Mouse (Mus musculus): Measurements from ENCODE around the gene Sirpa. TPM values are rescaled to one million over a fixed set of nuclear protein-coding genes. Genes with fewer than 3 reads are reported as not detected.

The Sirpa gene
- total and polyA plus RNA-seq, 2 experiments from 2014 or later, result 61.8 to 118 TPM

DNA sequence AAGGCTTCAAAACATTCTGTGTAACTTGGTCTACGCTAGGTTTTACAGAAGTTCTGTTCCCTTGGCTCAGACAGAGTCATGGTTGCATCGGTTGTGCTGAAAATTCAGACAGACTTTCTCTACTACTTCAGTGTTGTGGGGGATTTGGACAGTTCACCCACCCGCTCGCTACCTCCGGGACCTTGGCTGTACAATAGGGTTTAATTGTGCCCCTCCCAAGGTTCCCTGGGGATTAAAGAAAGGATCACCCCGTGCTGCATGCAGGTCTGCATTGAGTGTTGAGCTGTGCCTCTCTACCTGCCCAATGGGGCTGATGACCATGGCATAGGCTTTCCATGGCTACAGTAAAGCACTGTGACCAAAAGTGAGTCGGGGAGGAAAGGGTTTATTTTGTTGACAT lies 39.7 kb downstream of the Sirpa start:
- H3K4me1 ChIP-seq (ENCODE audit: insufficient read depth), result no peaks in the 10 kb centered on the region
- TF ChIP-seq CTCF (IDR thresholded peaks at IDR 0.05; ENCODE audit: low read depth), result no peak
- no peak overlapping the region for H3K9ac ChIP-seq
- 92% methylated on average over 7 of the region's 7 CpGs for WGBS
- no peak for DNase-seq
- no peak for ATAC-seq
- H3K36me3 ChIP-seq (ENCODE audit: insufficient read depth), result peaks cover 36% of the 10 kb centered on the region
- no peaks in the 10 kb centered on the region for H3K9me3 ChIP-seq (ENCODE audit: low read length)
- no peaks in the 10 kb centered on the region for H3K27me3 ChIP-seq (ENCODE audit: insufficient read depth, low read length)
- H3K27ac ChIP-seq (ENCODE audit: low read depth, low read length), result no peak overlapping the region
- no peak overlapping the region for H3K4me3 ChIP-seq (ENCODE audit: low read depth, low read length)
- H3K4me2 ChIP-seq (ENCODE audit: low read depth), result no peak overlapping the region

DNA sequence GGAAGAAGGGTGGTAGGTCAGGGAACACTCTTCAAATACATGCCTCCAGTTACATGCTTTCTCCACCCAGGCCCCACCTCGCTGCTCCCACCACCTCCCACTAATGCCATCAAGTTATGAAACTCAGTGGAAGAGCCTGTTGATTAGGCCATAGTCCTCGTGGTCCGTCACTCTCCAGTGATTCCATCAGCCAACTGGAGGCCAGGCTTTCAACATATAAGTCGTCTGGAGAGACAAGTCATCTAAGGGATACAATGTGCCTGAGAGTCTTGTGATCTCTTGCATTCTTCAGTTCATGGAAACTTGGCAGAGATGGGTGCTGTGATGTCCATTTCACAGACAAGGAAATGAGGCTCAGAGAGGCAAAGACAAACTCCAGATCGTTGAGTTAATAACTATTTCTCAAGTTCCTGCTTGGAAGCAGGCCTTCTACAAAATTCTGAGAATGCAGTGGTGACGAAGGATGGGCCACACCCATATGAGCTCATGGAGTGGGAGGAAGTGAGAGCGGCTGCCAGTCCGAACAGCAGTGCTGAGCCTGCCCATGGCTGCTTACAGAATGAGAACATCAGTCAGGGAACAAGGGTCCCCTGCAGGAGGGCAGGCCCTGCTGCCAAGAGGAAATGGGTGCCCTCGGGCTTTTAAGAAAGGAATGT lies 40.6 kb downstream of the Sirpa start:
- Histone ChIP-seq H3K4me1 (ENCODE audit: insufficient read depth) (no peaks in the 10 kb centered on the region), H3K9ac (no peak overlapping the region)
- DNase-seq, result no peak

DNA sequence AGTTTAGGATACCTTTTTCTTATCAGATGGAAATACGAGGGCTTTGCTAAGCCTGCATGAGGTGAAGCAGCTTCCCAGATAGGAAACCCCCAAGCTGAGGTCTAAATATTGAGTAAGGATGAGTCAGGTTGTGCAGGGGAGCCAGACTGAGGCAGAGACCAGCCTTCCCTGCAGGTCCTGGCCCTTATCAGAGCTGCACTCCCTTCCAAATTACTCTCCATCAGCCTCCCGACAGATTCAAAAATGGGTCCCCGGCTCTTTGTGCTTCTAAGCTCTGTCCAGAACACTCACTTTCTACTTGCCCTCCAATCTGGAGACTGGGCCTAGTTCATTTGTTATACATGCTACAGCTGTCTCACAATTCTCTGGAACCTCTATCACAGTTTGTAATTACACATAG lies 41.3 kb downstream of the Sirpa start:
- 90% methylated on average over 3 of the region's 3 CpGs for WGBS
- H3K27ac ChIP-seq (ENCODE audit: low read depth, low read length), result no peak overlapping the region
- no peak overlapping the region for H3K4me2 ChIP-seq (ENCODE audit: low read depth)
- no peak for ATAC-seq
- TF ChIP-seq CTCF (IDR thresholded peaks at IDR 0.05; ENCODE audit: low read depth), result no peak
- no peaks in the 10 kb centered on the region for H3K9me3 ChIP-seq (ENCODE audit: low read length)
- peaks cover 25% of the 10 kb centered on the region for H3K36me3 ChIP-seq (ENCODE audit: insufficient read depth)
- no peak overlapping the region for H3K4me3 ChIP-seq (ENCODE audit: low read depth, low read length)
- no peaks in the 10 kb centered on the region for H3K27me3 ChIP-seq (ENCODE audit: insufficient read depth, low read length)
- H3K9ac ChIP-seq, result no peak overlapping the region
- no peak for DNase-seq
- no peaks in the 10 kb centered on the region for H3K4me1 ChIP-seq (ENCODE audit: insufficient read depth)

More for the DNA sequence above, 40.6 kb downstream of the Sirpa start:
- TF ChIP-seq CTCF (IDR thresholded peaks at IDR 0.05; ENCODE audit: low read depth), result no peak
- Histone ChIP-seq H3K4me2 (ENCODE audit: low read depth) (no peak overlapping the region), H3K36me3 (ENCODE audit: insufficient read depth) (peaks cover 30% of the 10 kb centered on the region), H3K9me3 (ENCODE audit: low read length) (no peaks in the 10 kb centered on the region), H3K27me3 (ENCODE audit: insufficient read depth, low read length) (no peaks in the 10 kb centered on the region), H3K4me3 (ENCODE audit: low read depth, low read length) (no peak overlapping the region), H3K27ac (ENCODE audit: low read depth, low read length) (no peak overlapping the region)
- no peak for ATAC-seq
- WGBS, result 76% methylated on average over 9 of the region's 9 CpGs

DNA sequence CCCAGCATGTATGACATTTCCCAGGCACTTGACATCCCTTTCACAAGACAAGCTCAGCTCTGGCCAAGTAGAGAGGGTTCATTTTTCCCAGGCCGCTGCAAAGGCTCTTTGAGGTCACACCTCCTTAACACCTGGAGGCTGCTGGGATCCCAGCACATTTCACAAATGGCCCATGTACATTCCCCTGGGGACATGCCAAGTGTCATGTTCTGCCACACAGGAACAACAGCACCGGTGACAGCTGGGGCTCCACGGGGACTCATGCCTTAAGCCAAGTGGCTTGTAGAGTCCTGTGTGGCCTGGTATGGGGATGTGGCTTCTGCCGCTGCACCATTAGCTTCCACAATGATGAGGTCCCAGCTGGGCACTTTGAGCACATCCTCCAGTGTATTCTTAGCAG lies 60.0 kb downstream of the Sirpa start:
- 68% methylated on average over 4 of the region's 4 CpGs for WGBS
- Histone ChIP-seq H3K4me2 (ENCODE audit: low read depth) (no peak overlapping the region), H3K27me3 (ENCODE audit: insufficient read depth, low read length) (no peaks in the 10 kb centered on the region), H3K36me3 (ENCODE audit: insufficient read depth) (no peaks in the 10 kb centered on the region), H3K27ac (ENCODE audit: low read depth, low read length) (no peak overlapping the region), H3K4me3 (ENCODE audit: low read depth, low read length) (no peak overlapping the region), H3K9ac (no peak overlapping the region), H3K4me1 (ENCODE audit: insufficient read depth) (no peaks in the 10 kb centered on the region), H3K9me3 (ENCODE audit: low read length) (no peaks in the 10 kb centered on the region)
- no peak for TF ChIP-seq CTCF (IDR thresholded peaks at IDR 0.05; ENCODE audit: low read depth)
- no peak for ATAC-seq
- no peak for DNase-seq

DNA sequence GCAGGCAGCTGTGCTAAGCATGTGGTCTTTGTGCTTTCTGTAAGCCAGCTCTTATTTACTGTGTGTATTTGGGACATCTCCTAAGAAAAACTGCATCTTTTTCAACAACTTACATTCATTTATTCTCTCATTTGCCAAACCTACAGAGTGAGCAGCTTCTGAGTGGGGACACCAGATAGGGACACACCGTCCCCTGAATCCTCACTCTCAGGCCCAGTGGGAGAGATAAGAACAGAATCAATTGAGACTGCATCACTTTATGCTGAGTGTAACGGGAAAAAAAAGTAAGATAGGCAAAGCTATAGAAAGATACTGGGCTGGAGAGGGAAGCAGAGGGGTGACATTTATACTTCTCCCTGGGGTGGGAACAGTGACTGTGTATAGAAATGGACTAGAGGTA lies 61.0 kb downstream of the Sirpa start:
- no peak overlapping the region for H3K9ac ChIP-seq
- H3K4me3 ChIP-seq (ENCODE audit: low read depth, low read length), result no peak overlapping the region
- ATAC-seq, result no peak
- no peaks in the 10 kb centered on the region for H3K9me3 ChIP-seq (ENCODE audit: low read length)
- no peak overlapping the region for H3K27ac ChIP-seq (ENCODE audit: low read depth, low read length)
- H3K27me3 ChIP-seq (ENCODE audit: insufficient read depth, low read length), result no peaks in the 10 kb centered on the region
- H3K4me2 ChIP-seq (ENCODE audit: low read depth), result no peak overlapping the region
- no peaks in the 10 kb centered on the region for H3K36me3 ChIP-seq (ENCODE audit: insufficient read depth)
- no peak for TF ChIP-seq CTCF (IDR thresholded peaks at IDR 0.05; ENCODE audit: low read depth)
- H3K4me1 ChIP-seq (ENCODE audit: insufficient read depth), result no peaks in the 10 kb centered on the region
- WGBS, result 74% methylated on average over 2 of the region's 2 CpGs
- no peak for DNase-seq

DNA sequence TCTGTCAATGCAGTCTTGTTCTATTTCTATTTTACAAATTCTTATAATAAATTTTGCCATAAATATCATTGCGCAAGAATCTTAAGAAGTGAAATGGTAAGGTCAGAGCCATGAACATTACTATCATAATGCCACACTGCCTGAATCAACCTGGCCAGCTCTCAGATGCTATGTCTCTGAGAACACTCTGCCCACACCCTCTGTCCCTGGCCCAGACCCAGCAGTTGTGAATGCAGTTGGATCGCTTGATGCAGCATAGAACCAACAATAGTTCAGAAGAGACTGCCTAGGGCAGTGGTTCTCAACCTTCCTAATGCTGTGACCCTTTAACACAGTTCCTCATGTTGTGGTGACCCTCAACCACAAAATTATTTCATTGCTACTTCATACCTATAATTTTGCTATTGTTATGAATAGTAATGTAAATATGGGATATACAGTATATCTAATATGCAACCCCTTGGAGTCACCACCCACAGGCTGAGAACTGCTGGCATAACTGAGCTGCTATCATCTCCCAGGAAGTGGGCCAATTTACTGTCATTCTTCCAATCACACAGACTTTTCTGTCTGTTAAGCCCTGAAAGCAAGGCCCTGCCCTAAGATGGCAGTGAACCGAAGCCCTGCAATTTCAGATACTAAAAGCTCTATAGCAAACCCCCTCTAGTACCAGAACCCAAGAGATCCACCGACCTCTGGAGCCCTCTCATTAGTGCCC lies 61.8 kb downstream of the Sirpa start:
- no peak for DNase-seq
- no peak overlapping the region for H3K4me3 ChIP-seq (ENCODE audit: low read depth, low read length)

DNA sequence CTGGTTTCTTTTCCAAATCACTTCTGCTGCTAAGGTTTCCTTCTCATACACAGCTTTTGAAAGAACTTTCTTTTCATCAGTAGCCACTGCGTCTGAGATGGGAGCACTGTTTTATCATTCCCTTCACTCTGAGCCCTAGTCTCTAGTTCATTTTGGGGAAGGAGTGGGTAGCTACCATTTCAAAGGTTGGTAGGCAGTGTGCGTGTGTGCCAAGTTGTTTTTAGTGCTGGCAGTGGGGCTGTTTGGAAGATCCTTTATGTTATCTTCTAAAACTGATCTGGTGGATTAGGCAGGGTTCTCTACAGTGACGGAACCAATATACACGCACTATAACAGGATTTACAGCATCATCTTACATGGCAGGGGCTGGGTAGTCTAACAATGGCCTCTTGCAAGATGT lies 62.4 kb downstream of the Sirpa start:
- H3K27ac ChIP-seq (ENCODE audit: low read depth, low read length), result no peak overlapping the region
- TF ChIP-seq CTCF (IDR thresholded peaks at IDR 0.05; ENCODE audit: low read depth), result no peak
- no peaks in the 10 kb centered on the region for H3K9me3 ChIP-seq (ENCODE audit: low read length)
- 84% methylated on average over 4 of the region's 4 CpGs for WGBS
- no peak overlapping the region for H3K4me3 ChIP-seq (ENCODE audit: low read depth, low read length)
- H3K4me1 ChIP-seq (ENCODE audit: insufficient read depth), result no peaks in the 10 kb centered on the region
- H3K4me2 ChIP-seq (ENCODE audit: low read depth), result no peak overlapping the region
- H3K36me3 ChIP-seq (ENCODE audit: insufficient read depth), result no peaks in the 10 kb centered on the region
- H3K9ac ChIP-seq, result no peak overlapping the region
- DNase-seq (no peak), ATAC-seq (no peak)
- H3K27me3 ChIP-seq (ENCODE audit: insufficient read depth, low read length), result no peaks in the 10 kb centered on the region

More for the DNA sequence above, 61.8 kb downstream of the Sirpa start:
- Histone ChIP-seq H3K4me2 (ENCODE audit: low read depth) (no peak overlapping the region), H3K9ac (no peak overlapping the region), H3K9me3 (ENCODE audit: low read length) (no peaks in the 10 kb centered on the region), H3K27ac (ENCODE audit: low read depth, low read length) (no peak overlapping the region), H3K27me3 (ENCODE audit: insufficient read depth, low read length) (no peaks in the 10 kb centered on the region), H3K36me3 (ENCODE audit: insufficient read depth) (no peaks in the 10 kb centered on the region), H3K4me1 (ENCODE audit: insufficient read depth) (no peaks in the 10 kb centered on the region)
- WGBS, result 68% methylated on average over 4 of the region's 4 CpGs
- TF ChIP-seq CTCF (IDR thresholded peaks at IDR 0.05; ENCODE audit: low read depth), result no peak
- no peak for ATAC-seq

Measured in forebrain, postnatal 0 days (tissue).